14 mouse cellular contexts compared by ENCODE assay signal in the genomic region with DNA sequence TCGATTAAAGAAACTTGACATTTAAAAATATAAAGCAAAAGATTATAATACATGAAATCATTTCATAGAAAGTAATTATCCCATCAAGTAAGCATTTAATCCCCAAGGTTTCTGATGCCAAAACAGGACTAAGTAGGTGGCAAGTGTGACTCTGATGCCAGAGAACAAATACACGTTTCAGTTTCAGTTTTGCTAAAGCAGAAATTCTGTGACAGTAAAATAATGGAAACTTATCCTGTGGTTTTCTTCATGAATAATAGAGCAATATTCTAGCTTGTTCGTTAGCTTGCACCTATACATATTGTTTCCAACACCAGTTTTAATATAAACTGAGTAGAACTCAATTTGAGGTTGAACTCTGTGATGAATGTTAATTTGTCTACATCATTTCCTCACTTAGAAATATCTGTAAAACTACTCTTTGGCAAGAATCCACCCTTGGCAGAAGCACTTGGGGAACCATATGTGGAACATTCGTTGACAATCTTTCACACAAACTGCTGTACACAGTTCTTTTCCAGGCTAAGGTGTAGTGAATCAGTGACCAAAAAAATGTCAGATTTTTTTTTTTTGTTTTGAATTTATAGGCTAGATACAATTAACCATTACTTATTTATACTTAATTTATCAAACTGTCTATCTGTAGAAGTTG.
DNase-seq lines count a peak whose midpoint lies in the region; ATAC-seq lines count a peak whose summit lies in the region.
"Had no signal": no experiment of that assay in that cellular context is flagged by ENCODE, and none has a peak within 500 bp of the region (broad histone marks: within the 10 kb centered on the region; RNA-seq: fewer than 3 reads in every experiment).

No protein-coding gene starts in this region.

- H3K27ac ChIP-seq in embryonic facial prominence, embryonic 14.5 days (replicated peaks; ENCODE audit: low read depth, low read length): no peak overlapping the region
- H3K27ac ChIP-seq in embryonic facial prominence, embryonic 10.5 days (replicated peaks): no peak overlapping the region

- no peaks in the 10 kb centered on the region for H3K36me3 ChIP-seq in embryonic facial prominence, embryonic 14.5 days (ENCODE audit: control insufficient read depth, insufficient read depth, low read length)
- no peaks in the 10 kb centered on the region for H3K36me3 ChIP-seq in embryonic facial prominence, embryonic 10.5 days (replicated peaks)

- no peak for ATAC-seq in embryonic facial prominence, embryonic 14.5 days (ENCODE audit: low read depth)

- no peaks in the 10 kb centered on the region for H3K4me1 ChIP-seq in embryonic facial prominence, embryonic 14.5 days (ENCODE audit: control insufficient read depth, insufficient read depth, low read length)
- no peaks in the 10 kb centered on the region for H3K4me1 ChIP-seq in embryonic facial prominence, embryonic 10.5 days

- no peak overlapping the region for H3K4me3 ChIP-seq in embryonic facial prominence, embryonic 14.5 days (ENCODE audit: low read depth, low read length)
- H3K4me3 ChIP-seq in embryonic facial prominence, embryonic 10.5 days: no peak overlapping the region

- 67% methylated on average over 4 of the region's 4 CpGs for WGBS in embryonic facial prominence, embryonic 14.5 days
- WGBS in embryonic facial prominence, embryonic 10.5 days: 83% methylated on average over 4 of the region's 4 CpGs

- no peaks in the 10 kb centered on the region for H3K27me3 ChIP-seq in embryonic facial prominence, embryonic 14.5 days (replicated peaks; ENCODE audit: control insufficient read depth, insufficient read depth, low read length)
- H3K27me3 ChIP-seq in embryonic facial prominence, embryonic 10.5 days (replicated peaks; ENCODE audit: low read depth, poor library complexity, severe bottlenecking): no peaks in the 10 kb centered on the region

- H3K4me2 ChIP-seq in embryonic facial prominence, embryonic 14.5 days (ENCODE audit: low read depth, low read length): no peak overlapping the region

- intact Hi-C loops in left cerebral cortex, postnatal 14 days (cut with DNase I): no loop called here
- intact Hi-C loops in left cerebral cortex, postnatal 4 days (cut with DNase I): no loop called here

- DNase-seq in embryonic facial prominence, embryonic 14.5 days (ENCODE audit: low spot score): peak; percentile 42
- no peak for DNase-seq in embryonic facial prominence, embryonic 10.5 days (ENCODE audit: low spot score)
- DNase-seq in left cerebral cortex, postnatal 14 days (ENCODE audit: low spot score in 2 of 2): peak; percentile 6 to 22
- DNase-seq in left cerebral cortex, postnatal 4 days: no peak
- DNase-seq in CD4-positive helper T cell, adult 2 months (ENCODE audit: low read depth, low spot score): peak; percentile 3
- DNase-seq in induced T-regulatory cell, adult 2 months (ENCODE audit: low read depth): peak; percentile 18
- DNase-seq in gastrocnemius, postnatal 4 days (ENCODE audit: low spot score in 2 of 2): no peak
- no peak for DNase-seq in thymus, postnatal 10 days (ENCODE audit: low spot score in 2 of 2)
- DNase-seq: adrenal gland, postnatal 25 days; B cell, adult 2 months; cerebellum, adult 8-10 months; gastrocnemius, postnatal 36 days; kidney, adult 2 months; lung, postnatal 4 days had no signal

- no peaks in the 10 kb centered on the region for H3K9me3 ChIP-seq in embryonic facial prominence, embryonic 14.5 days (ENCODE audit: control insufficient read depth, low read length)
- no peaks in the 10 kb centered on the region for H3K9me3 ChIP-seq in embryonic facial prominence, embryonic 10.5 days

- H3K9ac ChIP-seq in embryonic facial prominence, embryonic 14.5 days (ENCODE audit: low read depth, low read length): no peak overlapping the region

Comparison
In these comparisons a context has a peak if more than half of its experiments do, and no peak if none do; other contexts are left out.
1. DNase-seq: peak in embryonic facial prominence, embryonic 14.5 days (single experiment), left cerebral cortex, postnatal 14 days (2 of 2), CD4-positive helper T cell, adult 2 months (single experiment) and induced T-regulatory cell, adult 2 months (single experiment); none in embryonic facial prominence, embryonic 10.5 days (single experiment), left cerebral cortex, postnatal 4 days (single experiment), gastrocnemius, postnatal 4 days (0 of 2) and thymus, postnatal 10 days (0 of 2).